Mouse (Mus musculus): ENCODE results near the gene Ddn. TPM values are rescaled to one million over a fixed set of nuclear protein-coding genes. Genes with fewer than 3 reads are reported as not detected.
"Not testable (repeated sequence)": the region's sequence is repeated elsewhere in the genome, so short reads cannot be mapped to it uniquely, and the experiment has no call there.

Gene Ddn
- polyA plus RNA-seq, 1 experiment = 0.01 TPM

- Histone ChIP-seq H3K9me3 (ENCODE audit: control insufficient read depth, low read length) (no peaks in the 10 kb centered on the region), H3K27me3 (ENCODE audit: control insufficient read depth) (no peaks in the 10 kb centered on the region), H3K36me3 (ENCODE audit: control insufficient read depth) (peaks cover 98% of the 10 kb centered on the region), H3K4me1 (ENCODE audit: control insufficient read depth) (peaks cover 30% of the 10 kb centered on the region), H3K4me3 (replicated peaks) (no peak overlapping the region)
- TF ChIP-seq GATA1 (IDR thresholded peaks at IDR 0.05; ENCODE audit: low read length) = no peak
- TF ChIP-seq TAL1 (IDR thresholded peaks at IDR 0.05; ENCODE audit: low read length) = no peak
Observed at GRCm38 (mm10) chr15:98820937-98821336, 11.6 kb upstream of the Ddn start.

GRCm38 (mm10) chr15:98818171-98818570 lies 8.9 kb upstream of the Ddn start:
- no peaks in the 10 kb centered on the region for H3K9me3 ChIP-seq (ENCODE audit: control insufficient read depth, low read length)
- peaks cover 98% of the 10 kb centered on the region for H3K36me3 ChIP-seq (ENCODE audit: control insufficient read depth)
- TF ChIP-seq GATA1 (IDR thresholded peaks at IDR 0.05; ENCODE audit: low read length) (no peak), TAL1 (IDR thresholded peaks at IDR 0.05; ENCODE audit: low read length) (no peak)

GRCm38 (mm10) chr15:98812741-98813424 lies 3.6 kb upstream of the Ddn start:
- Histone ChIP-seq H3K27me3 (ENCODE audit: control insufficient read depth) (peaks cover 24% of the 10 kb centered on the region), H3K9me3 (ENCODE audit: control insufficient read depth, low read length) (peaks cover 3% of the 10 kb centered on the region; the same call in 1 of the 2 replicates), H3K36me3 (ENCODE audit: control insufficient read depth) (peaks cover 75% of the 10 kb centered on the region), H3K4me3 (replicated peaks) (no peak overlapping the region), H3K4me1 (ENCODE audit: control insufficient read depth) (peaks cover 15% of the 10 kb centered on the region)
- TF ChIP-seq TAL1 (IDR thresholded peaks at IDR 0.05; ENCODE audit: low read length) (no peak), GATA1 (IDR thresholded peaks at IDR 0.05; ENCODE audit: low read length) (no peak)

More at GRCm38 (mm10) chr15:98818171-98818570, 8.9 kb upstream of the Ddn start:
- no peaks in the 10 kb centered on the region for H3K27me3 ChIP-seq (ENCODE audit: control insufficient read depth)
- H3K4me3 ChIP-seq (replicated peaks) = no peak overlapping the region
- H3K4me1 ChIP-seq (ENCODE audit: control insufficient read depth) = peaks cover 19% of the 10 kb centered on the region

GRCm38 (mm10) chr15:98810212-98810611 lies 922 bp upstream of the Ddn start:
- Histone ChIP-seq H3K36me3 (ENCODE audit: control insufficient read depth) (peaks cover 49% of the 10 kb centered on the region), H3K4me1 (ENCODE audit: control insufficient read depth) (peaks cover 40% of the 10 kb centered on the region), H3K9me3 (ENCODE audit: control insufficient read depth, low read length) (peaks cover 16% of the 10 kb centered on the region), H3K27me3 (ENCODE audit: control insufficient read depth) (peaks cover 51% of the 10 kb centered on the region)
- H3K4me3 ChIP-seq (replicated peaks) = not testable (repeated sequence)

GRCm38 (mm10) chr15:98808651-98809134 lies 597 bp downstream of the Ddn start:
- H3K4me3 ChIP-seq (replicated peaks) = no peak overlapping the region

GRCm38 (mm10) chr15:98807895-98808650 lies 1.2 kb downstream of the Ddn start:
- TF ChIP-seq TAL1 (IDR thresholded peaks at IDR 0.05; ENCODE audit: low read length) = no peak
- TF ChIP-seq GATA1 (IDR thresholded peaks at IDR 0.05; ENCODE audit: low read length) = no peak
- H3K27me3 ChIP-seq (ENCODE audit: control insufficient read depth) = peaks cover 73% of the 10 kb centered on the region
- H3K9me3 ChIP-seq (ENCODE audit: control insufficient read depth, low read length) = peaks cover 22% of the 10 kb centered on the region
- H3K4me1 ChIP-seq (ENCODE audit: control insufficient read depth) = peaks cover 33% of the 10 kb centered on the region
- peaks cover 27% of the 10 kb centered on the region for H3K36me3 ChIP-seq (ENCODE audit: control insufficient read depth)
- H3K4me3 ChIP-seq (replicated peaks) = no peak overlapping the region

More at GRCm38 (mm10) chr15:98808651-98809134, 597 bp downstream of the Ddn start:
- Histone ChIP-seq H3K36me3 (ENCODE audit: control insufficient read depth) (peaks cover 34% of the 10 kb centered on the region), H3K9me3 (ENCODE audit: control insufficient read depth, low read length) (peaks cover 19% of the 10 kb centered on the region), H3K4me1 (ENCODE audit: control insufficient read depth) (peaks cover 37% of the 10 kb centered on the region), H3K27me3 (ENCODE audit: control insufficient read depth) (peaks cover 66% of the 10 kb centered on the region)
- TF ChIP-seq TAL1 (IDR thresholded peaks at IDR 0.05; ENCODE audit: low read length) (no peak), GATA1 (IDR thresholded peaks at IDR 0.05; ENCODE audit: low read length) (no peak)

GRCm38 (mm10) chr15:98806809-98807770 lies 2.2 kb downstream of the Ddn start:
- Histone ChIP-seq H3K36me3 (ENCODE audit: control insufficient read depth) (peaks cover 18% of the 10 kb centered on the region), H3K27me3 (ENCODE audit: control insufficient read depth) (peaks cover 82% of the 10 kb centered on the region), H3K9me3 (ENCODE audit: control insufficient read depth, low read length) (peaks cover 22% of the 10 kb centered on the region), H3K4me1 (ENCODE audit: control insufficient read depth) (peaks cover 30% of the 10 kb centered on the region), H3K4me3 (replicated peaks) (no peak overlapping the region)
- TF ChIP-seq TAL1 (IDR thresholded peaks at IDR 0.05; ENCODE audit: low read length) = no peak
- TF ChIP-seq GATA1 (IDR thresholded peaks at IDR 0.05; ENCODE audit: low read length) = no peak

- Histone ChIP-seq H3K4me1 (ENCODE audit: control insufficient read depth) (peaks cover 30% of the 10 kb centered on the region), H3K9me3 (ENCODE audit: control insufficient read depth, low read length) (peaks cover 22% of the 10 kb centered on the region), H3K4me3 (replicated peaks) (no peak overlapping the region), H3K36me3 (ENCODE audit: control insufficient read depth) (peaks cover 10% of the 10 kb centered on the region), H3K27me3 (ENCODE audit: control insufficient read depth) (peaks cover 91% of the 10 kb centered on the region)
- TF ChIP-seq TAL1 (IDR thresholded peaks at IDR 0.05; ENCODE audit: low read length) = no peak
- no peak for TF ChIP-seq GATA1 (IDR thresholded peaks at IDR 0.05; ENCODE audit: low read length)
Observed at GRCm38 (mm10) chr15:98806071-98806808, 3.0 kb downstream of the Ddn start.

Measured in erythroblast, embryonic 14.5 days (primary cell).